Mouse (Mus musculus) kidney, embryonic 16.5 days (tissue): ENCODE results near the gene Nkx3-2. TPM values are rescaled to one million over a fixed set of nuclear protein-coding genes. Genes with fewer than 3 reads are reported as not detected.

Source experiments
- ATAC-seq: fragments of 200-750 bp; cut with Nextera tagmentation; 2 replicates; pipeline ENCODE4 v1.8.0; 2017; ENCODE audit warnings: moderate TSS enrichment; ENCODE audit not compliant: low FRiP score, low TSS enrichment
- H3K27ac ChIP-seq: fragments of 300-500 bp; sonication (generic); 2 replicates; pipeline ENCODE4 v1.5.1; 2014; ENCODE audit warnings: low read length
- H3K27me3 ChIP-seq: fragments of 300-500 bp; sonication (generic); 2 replicates; pipeline ENCODE4 v1.6.1; 2014; ENCODE audit warnings: low read length, control low read depth, mixed read lengths; ENCODE audit not compliant: insufficient read depth
- H3K36me3 ChIP-seq: fragments of 300-500 bp; sonication (generic); 2 replicates; pipeline ENCODE4 v1.6.1; 2014; ENCODE audit warnings: low read length, control low read depth, mixed read lengths; ENCODE audit not compliant: insufficient read depth
- H3K4me1 ChIP-seq: fragments of 300-500 bp; sonication (generic); 2 replicates; pipeline ENCODE4 v1.6.1; 2014; ENCODE audit warnings: low read length, control low read depth, mixed read lengths; ENCODE audit not compliant: insufficient read depth
- H3K4me2 ChIP-seq: fragments of 300-500 bp; sonication (generic); replicated peaks from 2 replicates; pipeline ENCODE4 v1.6.1; 2014; ENCODE audit warnings: low read depth, low read length
- H3K4me3 ChIP-seq: fragments of 300-500 bp; sonication (generic); 2 replicates; pipeline ENCODE4 v1.5.1; 2014; ENCODE audit warnings: mild to moderate bottlenecking, low read length
- H3K9ac ChIP-seq: fragments of 300-500 bp; sonication (generic); replicated peaks from 2 replicates; pipeline ENCODE4 v1.6.1; 2014; ENCODE audit warnings: low read length
- H3K9me3 ChIP-seq: fragments of 300-500 bp; sonication (generic); 2 replicates; pipeline ENCODE4 v1.6.1; 2016; ENCODE audit warnings: low read length, control low read depth
- WGBS: fragments of 180-500 bp; shearing (Covaris S2); extraction: QIAGEN DNeasy Blood & Tissue Kit; methylation state at CpG from one replicate; pipeline ENCODE4 v1.1.7; 2014; 5-methylcytosine and 5-hydroxymethylcytosine counted together
- polyA plus RNA-seq: library from polyadenylated mRNA; unstranded; fragments of >200 nt; fragmentation: Nextera tagmentation; extraction: Ambion mirVana; gene quantifications from 2 replicates; pipeline ENCODE4 v1.2.1, GENCODE M21; 2015

Gene Nkx3-2
- not detected in 2 replicates for polyA plus RNA-seq

- Histone ChIP-seq H3K27me3 (peaks cover 88% of the 10 kb centered on the region), H3K4me3 (peak within 1 kb of the TSS; percentile 42), H3K9ac (no peak within 1 kb of the TSS), H3K36me3 (no peaks in the 10 kb centered on the region), H3K4me1 (peaks cover 26% of the 10 kb centered on the region), H3K27ac (no peak within 1 kb of the TSS), H3K9me3 (no peaks in the 10 kb centered on the region), H3K4me2 (peak within 1 kb of the TSS; percentile 55)
- under 1% methylated on average over 71 of the region's 79 CpGs for WGBS
- ATAC-seq, result peak; percentile 36; the same call in 1 of the 2 replicates
These were observed at the start of gene Nkx3-2 for GRCm38 (mm10) chr5:41763731-41764721. Gene Nkx3-2, minus strand, starts transcription at chr5:41764501.

- 76% methylated on average over 6 of the region's 6 CpGs for WGBS
- peaks cover 49% of the 10 kb centered on the region for H3K36me3 ChIP-seq
- no peak overlapping the region for H3K4me2 ChIP-seq
- ATAC-seq, result no peak
- H3K9me3 ChIP-seq, result no peaks in the 10 kb centered on the region
- no peaks in the 10 kb centered on the region for H3K27me3 ChIP-seq
- no peak overlapping the region for H3K4me3 ChIP-seq
- no peak overlapping the region for H3K27ac ChIP-seq
- no peaks in the 10 kb centered on the region for H3K4me1 ChIP-seq
- no peak overlapping the region for H3K9ac ChIP-seq
These were observed 48.2 kb upstream of the Nkx3-2 start for GRCm38 (mm10) chr5:41812516-41812915.

GRCm38 (mm10) chr5:41811279-41811678 is 47.0 kb upstream of the Nkx3-2 start:
- ATAC-seq, result no peak
- H3K4me3 ChIP-seq, result no peak overlapping the region
- 84% methylated on average over 3 of the region's 3 CpGs for WGBS
- H3K27me3 ChIP-seq, result no peaks in the 10 kb centered on the region
- H3K27ac ChIP-seq, result no peak overlapping the region
- no peaks in the 10 kb centered on the region for H3K9me3 ChIP-seq
- no peak overlapping the region for H3K4me2 ChIP-seq
- H3K4me1 ChIP-seq, result no peaks in the 10 kb centered on the region
- no peak overlapping the region for H3K9ac ChIP-seq
- H3K36me3 ChIP-seq, result peaks cover 45% of the 10 kb centered on the region

- no peak overlapping the region for H3K4me3 ChIP-seq
- no peaks in the 10 kb centered on the region for H3K27me3 ChIP-seq
- no peaks in the 10 kb centered on the region for H3K4me1 ChIP-seq
- H3K9ac ChIP-seq, result no peak overlapping the region
- ATAC-seq, result no peak
- H3K4me2 ChIP-seq, result no peak overlapping the region
- no peaks in the 10 kb centered on the region for H3K9me3 ChIP-seq
- WGBS, result 82% methylated on average over 2 of the region's 2 CpGs
- H3K36me3 ChIP-seq, result peaks cover 45% of the 10 kb centered on the region
- H3K27ac ChIP-seq, result no peak overlapping the region
These were observed 43.1 kb upstream of the Nkx3-2 start for GRCm38 (mm10) chr5:41807383-41807782.

- Histone ChIP-seq H3K4me2 (no peak overlapping the region), H3K9me3 (no peaks in the 10 kb centered on the region), H3K27me3 (no peaks in the 10 kb centered on the region), H3K4me1 (no peaks in the 10 kb centered on the region), H3K27ac (no peak overlapping the region), H3K36me3 (peaks cover 36% of the 10 kb centered on the region), H3K4me3 (no peak overlapping the region), H3K9ac (no peak overlapping the region)
- 88% methylated on average over 5 of the region's 5 CpGs for WGBS
- ATAC-seq, result no peak
These were observed 41.9 kb upstream of the Nkx3-2 start for GRCm38 (mm10) chr5:41806176-41806575.

- WGBS, result 91% methylated on average over 2 of the region's 2 CpGs
- no peak for ATAC-seq
- peaks cover 43% of the 10 kb centered on the region for H3K36me3 ChIP-seq
These were observed 40.8 kb upstream of the Nkx3-2 start for GRCm38 (mm10) chr5:41805085-41805484.

GRCm38 (mm10) chr5:41804643-41805042 is 40.3 kb upstream of the Nkx3-2 start:
- H3K4me2 ChIP-seq, result no peak overlapping the region
- H3K9me3 ChIP-seq, result no peaks in the 10 kb centered on the region
- no peak overlapping the region for H3K9ac ChIP-seq
- no peak overlapping the region for H3K27ac ChIP-seq
- WGBS, result 89% methylated on average over 2 of the region's 2 CpGs
- no peak overlapping the region for H3K4me3 ChIP-seq
- no peaks in the 10 kb centered on the region for H3K4me1 ChIP-seq
- H3K27me3 ChIP-seq, result no peaks in the 10 kb centered on the region
- peaks cover 42% of the 10 kb centered on the region for H3K36me3 ChIP-seq
- ATAC-seq, result no peak

More at GRCm38 (mm10) chr5:41805085-41805484, 40.8 kb upstream of the Nkx3-2 start:
- Histone ChIP-seq H3K9ac (no peak overlapping the region), H3K27ac (no peak overlapping the region), H3K27me3 (no peaks in the 10 kb centered on the region), H3K4me3 (no peak overlapping the region), H3K4me2 (no peak overlapping the region), H3K4me1 (no peaks in the 10 kb centered on the region), H3K9me3 (no peaks in the 10 kb centered on the region)

GRCm38 (mm10) chr5:41801622-41802021 is 37.3 kb upstream of the Nkx3-2 start:
- Histone ChIP-seq H3K9me3 (no peaks in the 10 kb centered on the region), H3K36me3 (peaks cover 40% of the 10 kb centered on the region), H3K4me3 (no peak overlapping the region), H3K27me3 (no peaks in the 10 kb centered on the region), H3K4me1 (no peaks in the 10 kb centered on the region), H3K4me2 (no peak overlapping the region), H3K9ac (no peak overlapping the region), H3K27ac (no peak overlapping the region)
- ATAC-seq, result no peak
- WGBS, result 91% methylated on average over 2 of the region's 2 CpGs

- Histone ChIP-seq H3K4me2 (no peak overlapping the region), H3K27ac (no peak overlapping the region), H3K4me3 (no peak overlapping the region), H3K9me3 (no peaks in the 10 kb centered on the region), H3K4me1 (no peaks in the 10 kb centered on the region), H3K27me3 (no peaks in the 10 kb centered on the region), H3K36me3 (peaks cover 45% of the 10 kb centered on the region), H3K9ac (no peak overlapping the region)
- ATAC-seq, result no peak
These were observed 30.1 kb upstream of the Nkx3-2 start for GRCm38 (mm10) chr5:41794434-41794833.

- Histone ChIP-seq H3K4me1 (no peaks in the 10 kb centered on the region), H3K4me3 (no peak overlapping the region), H3K9ac (no peak overlapping the region), H3K36me3 (peaks cover 61% of the 10 kb centered on the region), H3K9me3 (no peaks in the 10 kb centered on the region), H3K4me2 (no peak overlapping the region), H3K27ac (no peak overlapping the region), H3K27me3 (no peaks in the 10 kb centered on the region)
- 67% methylated on average over 2 of the region's 2 CpGs for WGBS
- ATAC-seq, result peak; percentile 89
These were observed 26.2 kb upstream of the Nkx3-2 start for GRCm38 (mm10) chr5:41790517-41790916.
